Mouse (Mus musculus) urinary bladder, postnatal 36 days (tissue): ENCODE measurements around the gene Rab5b.
"Not testable (repeated sequence)": the region's sequence is repeated elsewhere in the genome, so short reads cannot be mapped to it uniquely, and the experiment has no call there.

Experiments
- DNase-seq, 2 experiments: peaks; one replicate each; pipeline ENCODE4 v3.0.0; 2022; ENCODE audit warnings: low spot score in 2 of 2, mixed read lengths in 1 of 2

Rab5b gene

GRCm38 (mm10) chr10:128695992-128696807 lies at the start of gene Rab5b:
Gene Rab5b (minus strand): TSS chr10:128696264.
- peak; percentile 97 for DNase-seq

DNA sequence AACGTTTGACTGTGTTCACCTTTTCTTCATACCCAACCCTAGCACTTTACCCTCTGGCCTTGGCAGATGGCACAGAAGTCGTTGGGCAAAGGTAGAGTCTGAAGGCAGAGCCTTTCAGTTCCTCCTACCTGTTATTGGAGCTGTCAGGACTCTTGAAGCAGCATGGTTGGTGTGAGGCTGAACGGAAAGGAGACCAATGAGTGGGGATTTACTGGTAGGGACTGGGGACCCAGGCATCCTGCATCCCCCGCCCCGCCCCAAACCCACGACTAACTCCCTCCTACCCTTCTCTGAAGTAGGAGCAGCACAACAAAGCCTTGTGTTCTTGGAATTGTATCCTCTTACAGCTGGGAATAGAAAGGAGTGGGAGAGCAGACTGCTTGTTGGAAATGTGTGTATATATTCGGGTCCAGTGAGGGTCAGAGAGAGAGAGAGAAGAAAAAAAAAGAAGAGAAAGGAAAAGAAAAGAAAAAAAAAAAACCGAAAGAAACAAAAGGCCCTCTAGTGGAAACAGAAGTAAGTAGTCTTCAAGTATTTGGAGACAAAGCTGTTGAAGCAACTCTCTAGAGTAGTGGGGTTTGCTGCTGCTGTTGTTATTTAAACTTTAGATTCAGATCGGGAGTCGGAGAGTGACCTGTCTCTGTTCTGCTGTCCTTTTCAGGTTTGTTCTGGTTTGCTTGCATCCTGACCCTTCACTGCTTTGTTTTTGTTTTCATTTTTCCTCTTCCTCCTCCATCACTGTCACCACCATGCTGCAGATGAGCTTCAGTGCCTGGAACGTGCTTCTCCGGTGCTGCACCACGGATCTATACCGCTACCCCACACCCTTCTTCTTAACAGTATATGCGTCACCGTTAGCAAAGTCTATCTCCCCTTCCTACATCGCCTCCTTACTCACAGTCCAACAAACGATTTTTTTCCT lies 48.9 kb upstream of the Rab5b start, which contains the start of gene Dgka:
Gene Dgka, minus strand, starts transcription at position 176 of the 922 bp plus-strand sequence.
- DNase-seq: peak in 1 of 2 experiments; percentile 13

GRCm38 (mm10) chr10:128744211-128744610 lies 48.1 kb upstream of the Rab5b start:
- no peak for DNase-seq

DNA sequence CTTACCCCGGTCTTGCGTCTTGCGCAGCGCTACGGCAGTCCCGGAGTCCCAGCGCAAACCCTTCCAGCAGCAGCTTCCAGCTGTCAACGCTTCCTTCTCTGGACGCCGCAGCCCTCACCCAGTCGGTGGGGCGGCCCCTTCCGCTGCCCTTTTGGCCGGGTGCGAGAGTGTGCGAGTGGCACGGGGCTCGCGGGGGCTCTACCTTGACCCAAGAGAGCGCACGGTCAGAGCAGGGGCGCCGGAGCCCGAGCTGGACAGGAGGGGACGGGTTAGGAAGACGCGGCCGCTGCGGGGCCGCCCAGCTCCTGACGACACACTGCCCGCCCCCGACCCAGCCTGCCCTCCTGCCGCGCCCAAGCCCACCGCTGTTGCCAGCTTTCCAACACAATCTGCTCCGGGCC lies 47.7 kb upstream of the Rab5b start:
- DNase-seq: peak; percentile 66 to 70

DNA sequence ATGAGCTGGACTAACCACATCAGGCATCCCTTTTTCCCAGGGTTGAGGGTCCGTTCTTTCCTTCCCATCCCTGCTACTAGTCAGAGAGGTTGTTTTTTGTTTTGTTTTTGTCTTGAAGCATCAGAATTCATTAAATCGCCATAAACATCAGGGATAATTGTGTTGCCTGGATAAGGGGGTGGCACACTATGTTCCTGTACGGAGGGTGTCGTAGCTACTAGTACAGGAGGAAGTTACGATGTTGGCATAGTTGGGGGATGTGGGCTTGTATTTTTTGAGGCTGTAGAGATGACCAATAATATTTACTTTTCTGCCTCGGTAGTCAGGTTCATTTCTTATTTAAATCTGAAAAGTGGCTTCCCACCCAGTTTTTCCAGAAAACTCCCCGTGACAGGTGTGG lies 47.2 kb upstream of the Rab5b start:
- no peak for DNase-seq

GRCm38 (mm10) chr10:128742616-128743015 lies 46.6 kb upstream of the Rab5b start:
- peak; percentile 35 to 39 for DNase-seq

DNA sequence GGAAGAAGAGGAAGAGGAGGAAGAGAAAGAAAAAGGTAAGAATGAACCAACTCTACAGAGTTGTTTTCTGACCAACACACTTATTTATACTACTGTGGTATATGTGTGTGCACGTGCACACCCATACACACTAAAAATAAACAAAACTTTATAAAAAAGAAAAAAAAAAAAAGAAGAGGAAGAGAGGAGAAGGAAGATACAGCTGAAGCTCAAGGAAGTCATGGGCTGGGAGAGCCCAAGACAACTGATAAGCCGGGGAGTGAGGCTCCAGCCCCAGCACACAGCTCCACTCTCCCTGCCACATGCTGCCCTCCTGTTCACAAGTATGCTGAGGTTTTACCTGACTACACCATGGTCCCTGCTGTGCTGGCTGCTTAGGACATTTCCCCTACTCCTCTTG lies 44.2 kb upstream of the Rab5b start:
- no peak for DNase-seq

DNA sequence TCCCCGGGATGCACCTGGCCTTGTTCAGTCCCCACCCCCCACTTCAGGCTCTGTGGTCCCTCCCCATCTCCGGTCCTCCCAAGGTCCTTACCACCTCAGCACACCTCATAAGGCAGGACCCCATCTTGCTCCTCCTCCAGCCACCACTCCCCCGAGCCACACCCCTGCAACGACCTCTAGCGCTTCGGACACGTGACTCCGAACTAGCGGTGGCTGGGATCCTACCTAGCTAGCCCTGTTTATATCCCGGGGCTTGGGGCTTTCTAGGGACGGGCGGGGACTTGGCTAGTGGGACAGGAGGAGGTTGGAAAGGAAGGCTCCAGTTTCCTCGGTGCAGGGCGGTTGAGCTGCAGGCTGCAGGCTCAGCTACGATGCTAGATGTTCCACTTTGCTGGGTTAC lies 41.4 kb upstream of the Rab5b start:
- DNase-seq: no peak

- no peak for DNase-seq
Measured at GRCm38 (mm10) chr10:128731992-128732391, 35.9 kb upstream of the Rab5b start.

GRCm38 (mm10) chr10:128731002-128731433 lies 35.0 kb upstream of the Rab5b start:
- peak; percentile 54 to 61 for DNase-seq

GRCm38 (mm10) chr10:128728059-128728458 lies 32.0 kb upstream of the Rab5b start:
- no peak for DNase-seq

GRCm38 (mm10) chr10:128725466-128725865 lies 29.4 kb upstream of the Rab5b start:
- DNase-seq: not testable (repeated sequence)

DNA sequence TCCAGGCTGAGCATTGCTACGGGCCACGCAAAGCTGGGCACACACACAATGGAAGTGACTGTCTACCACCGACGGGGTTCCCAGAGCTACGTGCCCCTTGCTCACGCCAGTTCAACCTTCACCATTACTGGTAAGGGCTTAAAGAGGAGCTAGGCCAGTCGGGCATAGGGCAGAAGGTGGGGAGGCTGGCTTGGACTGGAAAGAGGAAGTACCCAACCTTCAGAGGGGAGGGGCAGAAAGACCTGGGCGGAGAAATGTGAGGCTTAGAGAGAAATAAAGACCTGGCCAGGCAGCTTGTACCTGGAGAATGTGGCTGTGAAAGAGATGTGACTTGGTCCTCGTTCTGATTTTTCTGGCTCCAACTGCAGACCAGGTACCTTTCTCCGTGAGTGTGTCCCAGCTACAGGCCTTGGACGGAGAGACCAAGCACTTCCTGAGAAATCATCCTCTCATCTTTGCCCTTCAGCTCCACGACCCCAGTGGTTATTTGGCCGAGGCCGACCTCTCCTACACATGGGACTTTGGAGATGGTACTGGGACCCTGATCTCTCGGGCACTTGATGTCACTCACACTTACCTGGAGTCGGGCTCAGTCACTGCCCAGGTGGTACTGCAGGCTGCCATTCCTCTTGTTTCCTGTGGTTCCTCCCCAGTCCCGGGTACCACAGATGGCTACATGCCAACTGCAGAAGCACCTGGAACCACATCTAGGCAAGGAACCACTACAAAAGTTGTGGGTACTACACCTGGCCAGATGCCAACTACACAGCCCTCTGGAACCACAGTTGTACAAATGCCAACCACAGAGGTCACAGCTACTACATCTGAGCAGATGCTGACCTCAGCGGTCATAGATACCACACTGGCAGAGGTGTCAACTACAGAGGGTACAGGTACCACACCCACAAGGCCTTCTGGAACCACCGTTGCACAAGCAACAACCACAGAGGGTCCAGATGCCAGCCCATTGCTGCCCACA lies 19.8 kb upstream of the Rab5b start:
- DNase-seq: no peak

DNA sequence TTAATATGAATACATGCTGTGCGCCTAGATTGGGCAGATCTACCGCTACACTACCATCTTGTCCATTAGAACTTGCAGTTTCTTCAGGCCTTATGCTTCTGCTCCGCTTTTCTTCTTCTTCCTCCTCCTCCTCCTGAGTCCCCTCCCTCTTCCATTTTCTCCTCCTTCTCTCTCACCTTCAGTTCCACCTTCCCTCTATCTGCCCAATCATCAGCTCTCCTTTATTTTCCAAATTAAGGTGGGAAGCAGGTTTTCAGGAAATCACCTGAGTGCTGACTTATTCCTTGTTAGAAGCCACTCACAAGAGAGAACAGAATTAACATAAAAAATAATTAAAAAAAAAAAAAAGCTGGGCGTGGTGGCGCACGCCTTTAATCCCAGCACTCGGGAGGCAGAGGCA lies 15.3 kb upstream of the Rab5b start:
- not testable (repeated sequence) for DNase-seq

GRCm38 (mm10) chr10:128705317-128705693 lies 9.2 kb upstream of the Rab5b start:
- DNase-seq: no peak

GRCm38 (mm10) chr10:128704491-128705316 lies 8.6 kb upstream of the Rab5b start, which contains the start of gene Cdk2:
Gene Cdk2 (minus strand): TSS chr10:128705031.
- peak; percentile 92 to 94 for DNase-seq

GRCm38 (mm10) chr10:128703895-128704294 lies 7.8 kb upstream of the Rab5b start, which contains the start of gene Pmel:
Gene Pmel (plus strand): TSS chr10:128704195.
- no peak for DNase-seq

- DNase-seq: no peak
Measured at GRCm38 (mm10) chr10:128702328-128703007, 6.4 kb upstream of the Rab5b start.

- no peak for DNase-seq
Measured at GRCm38 (mm10) chr10:128700712-128701111, 4.6 kb upstream of the Rab5b start.

DNA sequence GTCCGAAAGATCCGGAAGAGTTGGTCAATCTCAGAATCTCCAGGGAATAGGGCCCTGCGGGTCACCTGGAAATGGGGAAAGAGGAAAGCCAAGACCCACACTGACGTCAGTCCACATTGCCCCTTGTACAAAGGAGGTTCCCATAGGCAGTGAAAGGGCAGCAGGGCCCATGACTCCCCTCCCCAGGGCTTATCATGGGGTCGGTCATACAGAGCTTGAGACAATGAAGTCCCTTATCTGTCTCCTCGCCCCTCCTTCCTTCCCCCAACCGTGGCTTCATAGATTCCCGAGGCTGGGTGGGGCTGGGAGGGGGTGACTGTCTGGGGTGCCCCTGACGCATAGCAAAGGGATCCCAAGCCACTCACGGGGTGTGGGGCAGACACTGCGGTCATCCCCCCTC lies 3.5 kb upstream of the Rab5b start:
- DNase-seq: no peak
